Mouse (Mus musculus): ENCODE measurements around the gene Tmbim4. TPM values are rescaled to one million over a fixed set of nuclear protein-coding genes. Genes with fewer than 3 reads are reported as not detected.
A peak's percentile ranks its signal among the peaks of the same experiment; 100 is the strongest.

The Tmbim4 gene
- polyA plus RNA-seq, 1 experiment from 2014 or later: 241 TPM

- 33% methylated on average over 9 of the region's 9 CpGs for WGBS
- Histone ChIP-seq H3K27ac (ENCODE audit: low read depth, low read length) (no peak overlapping the region), H3K9me3 (ENCODE audit: control insufficient read depth) (no peaks in the 10 kb centered on the region), H3K4me1 (replicated peaks; ENCODE audit: control insufficient read depth, insufficient read depth, low read length) (no peaks in the 10 kb centered on the region), H3K9ac (ENCODE audit: low read depth, low read length) (no peak overlapping the region), H3K4me3 (ENCODE audit: low read depth, low read length) (no peak overlapping the region), H3K4me2 (replicated peaks; ENCODE audit: low read depth) (no peak overlapping the region), H3K27me3 (replicated peaks; ENCODE audit: control insufficient read depth, insufficient read depth, low read length) (no peaks in the 10 kb centered on the region), H3K36me3 (ENCODE audit: control insufficient read depth, insufficient read depth) (no peaks in the 10 kb centered on the region)
- peak; percentile 82 for TF ChIP-seq CTCF (IDR thresholded peaks at IDR 0.05; ENCODE audit: low read depth)
- ATAC-seq: no peak
Observed at GRCm38 (mm10) chr10:120246994-120247750, 45.8 kb downstream of the Tmbim4 start.

- no peak overlapping the region for H3K4me3 ChIP-seq (ENCODE audit: low read depth, low read length)
- peak; percentile 42 for TF ChIP-seq CTCF (IDR thresholded peaks at IDR 0.05; ENCODE audit: low read depth)
- no peak overlapping the region for H3K4me2 ChIP-seq (replicated peaks; ENCODE audit: low read depth)
- no peak overlapping the region for H3K27ac ChIP-seq (ENCODE audit: low read depth, low read length)
- H3K36me3 ChIP-seq (ENCODE audit: control insufficient read depth, insufficient read depth): no peaks in the 10 kb centered on the region
- 57% methylated on average over 11 of the region's 11 CpGs for WGBS
- H3K4me1 ChIP-seq (replicated peaks; ENCODE audit: control insufficient read depth, insufficient read depth, low read length): no peaks in the 10 kb centered on the region
- H3K9ac ChIP-seq (ENCODE audit: low read depth, low read length): no peak overlapping the region
- H3K9me3 ChIP-seq (ENCODE audit: control insufficient read depth): no peaks in the 10 kb centered on the region
- H3K27me3 ChIP-seq (replicated peaks; ENCODE audit: control insufficient read depth, insufficient read depth, low read length): no peaks in the 10 kb centered on the region
- no peak for ATAC-seq
Observed at GRCm38 (mm10) chr10:120250911-120251683, 49.7 kb downstream of the Tmbim4 start.

- ATAC-seq: no peak
- WGBS: 86% methylated on average over 4 of the region's 4 CpGs
- no peaks in the 10 kb centered on the region for H3K27me3 ChIP-seq (replicated peaks; ENCODE audit: control insufficient read depth, insufficient read depth, low read length)
Observed at GRCm38 (mm10) chr10:120251791-120252190, 50.4 kb downstream of the Tmbim4 start.

GRCm38 (mm10) chr10:120252800-120253199 is 51.4 kb downstream of the Tmbim4 start:
- H3K9me3 ChIP-seq (ENCODE audit: control insufficient read depth): no peaks in the 10 kb centered on the region
- H3K36me3 ChIP-seq (ENCODE audit: control insufficient read depth, insufficient read depth): no peaks in the 10 kb centered on the region
- no peak for TF ChIP-seq CTCF (IDR thresholded peaks at IDR 0.05; ENCODE audit: low read depth)
- H3K9ac ChIP-seq (ENCODE audit: low read depth, low read length): no peak overlapping the region
- WGBS: 32% methylated on average over 8 of the region's 8 CpGs
- H3K4me2 ChIP-seq (replicated peaks; ENCODE audit: low read depth): no peak overlapping the region
- no peaks in the 10 kb centered on the region for H3K27me3 ChIP-seq (replicated peaks; ENCODE audit: control insufficient read depth, insufficient read depth, low read length)
- no peak for ATAC-seq
- H3K4me3 ChIP-seq (ENCODE audit: low read depth, low read length): no peak overlapping the region
- H3K27ac ChIP-seq (ENCODE audit: low read depth, low read length): no peak overlapping the region
- H3K4me1 ChIP-seq (replicated peaks; ENCODE audit: control insufficient read depth, insufficient read depth, low read length): no peaks in the 10 kb centered on the region

More at GRCm38 (mm10) chr10:120251791-120252190, 50.4 kb downstream of the Tmbim4 start:
- Histone ChIP-seq H3K4me1 (replicated peaks; ENCODE audit: control insufficient read depth, insufficient read depth, low read length) (no peaks in the 10 kb centered on the region), H3K4me2 (replicated peaks; ENCODE audit: low read depth) (no peak overlapping the region), H3K27ac (ENCODE audit: low read depth, low read length) (no peak overlapping the region), H3K9ac (ENCODE audit: low read depth, low read length) (no peak overlapping the region), H3K9me3 (ENCODE audit: control insufficient read depth) (no peaks in the 10 kb centered on the region), H3K36me3 (ENCODE audit: control insufficient read depth, insufficient read depth) (no peaks in the 10 kb centered on the region), H3K4me3 (ENCODE audit: low read depth, low read length) (no peak overlapping the region)
- TF ChIP-seq CTCF (IDR thresholded peaks at IDR 0.05; ENCODE audit: low read depth): no peak

- H3K9ac ChIP-seq (ENCODE audit: low read depth, low read length): no peak overlapping the region
- no peak overlapping the region for H3K4me3 ChIP-seq (ENCODE audit: low read depth, low read length)
- no peaks in the 10 kb centered on the region for H3K4me1 ChIP-seq (replicated peaks; ENCODE audit: control insufficient read depth, insufficient read depth, low read length)
- no peak for ATAC-seq
- H3K9me3 ChIP-seq (ENCODE audit: control insufficient read depth): no peaks in the 10 kb centered on the region
- no peaks in the 10 kb centered on the region for H3K27me3 ChIP-seq (replicated peaks; ENCODE audit: control insufficient read depth, insufficient read depth, low read length)
- no peak overlapping the region for H3K27ac ChIP-seq (ENCODE audit: low read depth, low read length)
- H3K4me2 ChIP-seq (replicated peaks; ENCODE audit: low read depth): no peak overlapping the region
- H3K36me3 ChIP-seq (ENCODE audit: control insufficient read depth, insufficient read depth): no peaks in the 10 kb centered on the region
- peak; percentile 81 for TF ChIP-seq CTCF (IDR thresholded peaks at IDR 0.05; ENCODE audit: low read depth)
- 17% methylated on average over 11 of the region's 11 CpGs for WGBS
Observed at GRCm38 (mm10) chr10:120257231-120257630, 55.8 kb downstream of the Tmbim4 start.

- H3K4me1 ChIP-seq (replicated peaks; ENCODE audit: control insufficient read depth, insufficient read depth, low read length): no peaks in the 10 kb centered on the region
- no peak overlapping the region for H3K9ac ChIP-seq (ENCODE audit: low read depth, low read length)
- no peak for ATAC-seq
- no peak overlapping the region for H3K27ac ChIP-seq (ENCODE audit: low read depth, low read length)
- 68% methylated on average over 12 of the region's 12 CpGs for WGBS
- H3K36me3 ChIP-seq (ENCODE audit: control insufficient read depth, insufficient read depth): no peaks in the 10 kb centered on the region
- no peak overlapping the region for H3K4me3 ChIP-seq (ENCODE audit: low read depth, low read length)
- no peaks in the 10 kb centered on the region for H3K9me3 ChIP-seq (ENCODE audit: control insufficient read depth)
- no peak overlapping the region for H3K4me2 ChIP-seq (replicated peaks; ENCODE audit: low read depth)
- no peaks in the 10 kb centered on the region for H3K27me3 ChIP-seq (replicated peaks; ENCODE audit: control insufficient read depth, insufficient read depth, low read length)
- TF ChIP-seq CTCF (IDR thresholded peaks at IDR 0.05; ENCODE audit: low read depth): no peak
Observed at GRCm38 (mm10) chr10:120267790-120268189, 66.4 kb downstream of the Tmbim4 start.
